Mouse (Mus musculus): ENCODE measurements around the gene Rhot2. TPM values are rescaled to one million over a fixed set of nuclear protein-coding genes. Genes with fewer than 3 reads are reported as not detected.

Rhot2 gene
- total and polyA plus RNA-seq, 3 experiments: 16.2 to 33.8 (median 17.3) TPM

GRCm38 (mm10) chr17:25869954-25870353 is 25.3 kb upstream of the Rhot2 start:
- in situ Hi-C loops (cut with MboI; ENCODE audit: low pct_ligation_motif_present, low pct_unique_long_range_greater_than_20kb, low sequenced_read_pairs) (no loop called here), dilution Hi-C loops (cut with MboI; ENCODE audit: extremely low pct_ligation_motif_present, extremely low pct_unique_long_range_greater_than_20kb, low sequenced_read_pairs) (no loop called here)
- Histone ChIP-seq H3K4me2 (ENCODE audit: insufficient read depth, low read depth, poor library complexity, severe bottlenecking) (no peak overlapping the region), H3K36me3 (replicated peaks in 1 of 2; ENCODE audit: control insufficient read depth in 1 of 2, insufficient read depth in 1 of 2, low read length in 1 of 2) (no peaks in the 10 kb centered on the region), H3K4me1 (ENCODE audit: control insufficient read depth in 1 of 2, insufficient read depth in 2 of 2) (peaks cover 6 to 21% of the 10 kb centered on the region in 2 experiments; a peak in 3 of 4 replicates), H3K9me3 (replicated peaks; ENCODE audit: low read length) (no peaks in the 10 kb centered on the region), H3K4me3 (replicated peaks in 1 of 3; ENCODE audit: low read depth in 2 of 3, low read length in 2 of 3, poor library complexity in 1 of 3) (no peak overlapping the region), H3K79me2 (replicated peaks; ENCODE audit: control insufficient read depth, extremely low read depth, insufficient read depth, poor library complexity, severe bottlenecking) (no peaks in the 10 kb centered on the region), H3K27ac (ENCODE audit: insufficient read depth, low read depth) (no peak overlapping the region), H3K9ac (ENCODE audit: insufficient read depth, low read depth) (no peak overlapping the region), H3K27me3 (replicated peaks) (peaks cover 60% of the 10 kb centered on the region)
- TF ChIP-seq NELFE (IDR thresholded peaks at IDR 0.05; ENCODE audit: low read depth, low read length) (no peak), GABPA (IDR thresholded peaks at IDR 0.05; ENCODE audit: insufficient replicate concordance, low read depth, low read length) (no peak), HCFC1 (IDR thresholded peaks at IDR 0.05; ENCODE audit: low read depth, low read length) (no peak), POLR2A (IDR thresholded peaks at IDR 0.05; ENCODE audit: low read depth, low read length) (no peak), NRF1 (IDR thresholded peaks at IDR 0.05; ENCODE audit: low read depth, low read length) (no peak)
- no peak for DNase-seq (ENCODE audit: extremely low read depth)

DNA sequence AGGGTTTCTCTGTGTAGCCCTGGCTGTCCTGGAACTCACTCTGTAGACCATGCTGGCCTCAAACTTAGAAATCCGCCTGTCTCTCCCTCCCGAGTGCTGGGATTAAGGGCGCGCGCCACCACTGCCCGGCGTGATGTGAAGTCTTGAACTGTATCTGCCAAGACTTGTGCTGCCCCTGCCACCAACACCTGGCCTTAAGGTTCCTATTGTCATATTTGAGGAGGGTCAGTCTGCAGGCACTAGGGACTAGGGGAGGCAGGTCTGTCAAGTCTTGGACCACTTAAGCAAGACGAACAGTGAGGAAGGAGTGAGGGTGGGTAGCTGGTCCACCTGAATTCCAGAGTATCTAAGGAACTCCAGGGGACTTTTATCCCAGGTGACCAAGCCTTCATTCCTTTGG is 24.8 kb upstream of the Rhot2 start:
- Histone ChIP-seq H3K36me3 (replicated peaks in 1 of 2; ENCODE audit: control insufficient read depth in 1 of 2, insufficient read depth in 1 of 2, low read length in 1 of 2) (no peaks in the 10 kb centered on the region), H3K27ac (ENCODE audit: insufficient read depth, low read depth) (no peak overlapping the region), H3K79me2 (replicated peaks; ENCODE audit: control insufficient read depth, extremely low read depth, insufficient read depth, poor library complexity, severe bottlenecking) (no peaks in the 10 kb centered on the region), H3K27me3 (replicated peaks) (peaks cover 63% of the 10 kb centered on the region), H3K4me1 (ENCODE audit: control insufficient read depth in 1 of 2, insufficient read depth in 2 of 2) (peaks cover 6 to 21% of the 10 kb centered on the region in 2 experiments; a peak in 3 of 4 replicates), H3K9me3 (replicated peaks; ENCODE audit: low read length) (no peaks in the 10 kb centered on the region), H3K4me3 (replicated peaks in 1 of 3; ENCODE audit: low read depth in 2 of 3, low read length in 2 of 3, poor library complexity in 1 of 3) (no peak overlapping the region), H3K4me2 (ENCODE audit: insufficient read depth, low read depth, poor library complexity, severe bottlenecking) (no peak overlapping the region), H3K9ac (ENCODE audit: insufficient read depth, low read depth) (no peak overlapping the region)
- in situ Hi-C loops (cut with MboI; ENCODE audit: low pct_ligation_motif_present, low pct_unique_long_range_greater_than_20kb, low sequenced_read_pairs) (no loop called here), dilution Hi-C loops (cut with MboI; ENCODE audit: extremely low pct_ligation_motif_present, extremely low pct_unique_long_range_greater_than_20kb, low sequenced_read_pairs) (no loop called here)
- no peak for DNase-seq (ENCODE audit: extremely low read depth)
- TF ChIP-seq NELFE (IDR thresholded peaks at IDR 0.05; ENCODE audit: low read depth, low read length) (no peak), POLR2AphosphoS2 (IDR thresholded peaks at IDR 0.05; ENCODE audit: low read depth, low read length) (no peak), SMC3 (IDR thresholded peaks at IDR 0.05; ENCODE audit: low read depth, low read length) (no peak), ZMIZ1 (IDR thresholded peaks at IDR 0.05; ENCODE audit: low read depth, low read length) (no peak), EP300 (IDR thresholded peaks at IDR 0.05; ENCODE audit: low read length) (no peak), PAX5 (IDR thresholded peaks at IDR 0.05; ENCODE audit: low read length) (no peak), BHLHE40 (IDR thresholded peaks at IDR 0.05; ENCODE audit: low read depth, low read length) (no peak), POLR2A (IDR thresholded peaks at IDR 0.05; ENCODE audit: low read depth, low read length) (no peak), IRF4 (IDR thresholded peaks at IDR 0.05; ENCODE audit: low read depth, low read length) (no peak), TCF12 (IDR thresholded peaks at IDR 0.05; ENCODE audit: low read depth, low read length) (no peak), ZNF384 (IDR thresholded peaks at IDR 0.05; ENCODE audit: low read depth, low read length) (no peak)
